Mouse (Mus musculus): ENCODE results near the gene Nrip1. TPM values are rescaled to one million over a fixed set of nuclear protein-coding genes. Genes with fewer than 3 reads are reported as not detected.
A peak's percentile ranks its signal among the peaks of the same experiment; 100 is the strongest.

Gene Nrip1
- polyA plus RNA-seq, 1 experiment from 2014 or later: 35.0 TPM

DNA sequence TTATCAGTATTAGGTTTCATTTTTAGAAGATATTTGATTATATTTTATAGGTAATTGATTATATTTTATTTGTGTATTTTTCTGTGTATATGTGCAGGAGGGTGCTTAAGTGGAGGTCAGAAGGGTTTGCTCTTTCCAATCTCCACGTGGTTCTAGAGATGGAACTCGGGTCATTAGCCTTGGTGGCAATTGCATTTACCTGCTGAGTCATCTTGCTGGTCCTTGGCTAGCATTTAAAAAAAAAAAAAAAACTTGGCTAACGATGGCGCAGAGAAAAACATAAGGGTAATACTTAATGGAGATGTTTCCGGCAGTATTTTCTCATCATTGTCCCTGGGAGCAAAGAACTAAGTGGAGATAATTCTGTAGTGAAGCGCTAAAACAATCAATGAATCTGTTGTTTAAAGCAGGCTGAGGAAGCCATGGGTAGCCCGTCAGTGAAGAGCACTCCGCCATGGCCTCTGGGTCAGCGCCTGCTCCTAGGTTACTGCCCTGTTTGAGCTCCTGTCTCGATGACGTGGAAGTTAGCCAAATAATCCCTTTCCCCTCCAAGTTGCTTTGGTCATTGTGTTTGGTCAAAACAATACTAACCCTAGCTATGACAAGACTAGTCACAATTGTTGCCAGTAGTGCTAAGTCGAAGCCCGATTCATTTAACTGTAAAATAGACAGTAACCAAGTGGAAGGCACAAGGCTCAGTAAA lies 25.8 kb downstream of the Nrip1 start:
- H3K4me2 ChIP-seq: no peak overlapping the region
- H3K9ac ChIP-seq (ENCODE audit: low read depth, low read length): no peak overlapping the region
- H3K4me3 ChIP-seq (ENCODE audit: low read depth, low read length): no peak overlapping the region
- ATAC-seq (replicated peaks; ENCODE audit: low FRiP score) (no peak), DNase-seq (ENCODE audit: low spot score) (no peak)
- H3K9me3 ChIP-seq (ENCODE audit: control insufficient read depth, low read length): no peaks in the 10 kb centered on the region; the same call in 1 of the 2 replicates
- peaks cover 29% of the 10 kb centered on the region for H3K36me3 ChIP-seq (ENCODE audit: control insufficient read depth, insufficient read depth, low read length)
- peaks cover 20% of the 10 kb centered on the region for H3K4me1 ChIP-seq (replicated peaks; ENCODE audit: control insufficient read depth, insufficient read depth, low read length)
- 88% methylated on average over 13 of the region's 13 CpGs for WGBS
- H3K27me3 ChIP-seq (replicated peaks; ENCODE audit: control insufficient read depth, insufficient read depth, low read length): no peaks in the 10 kb centered on the region
- H3K27ac ChIP-seq (ENCODE audit: low read depth, low read length): no peak overlapping the region

GRCm38 (mm10) chr16:76346371-76346770 lies 27.3 kb downstream of the Nrip1 start:
- WGBS: 94% methylated on average over 7 of the region's 7 CpGs
- Histone ChIP-seq H3K4me3 (ENCODE audit: low read depth, low read length) (no peak overlapping the region), H3K9ac (ENCODE audit: low read depth, low read length) (no peak overlapping the region), H3K4me1 (replicated peaks; ENCODE audit: control insufficient read depth, insufficient read depth, low read length) (peaks cover 35% of the 10 kb centered on the region), H3K9me3 (ENCODE audit: control insufficient read depth, low read length) (no peaks in the 10 kb centered on the region; the same call in 1 of the 2 replicates), H3K4me2 (no peak overlapping the region), H3K27ac (ENCODE audit: low read depth, low read length) (no peak overlapping the region), H3K27me3 (replicated peaks; ENCODE audit: control insufficient read depth, insufficient read depth, low read length) (no peaks in the 10 kb centered on the region), H3K36me3 (ENCODE audit: control insufficient read depth, insufficient read depth, low read length) (peaks cover 25% of the 10 kb centered on the region)
- DNase-seq (ENCODE audit: low spot score) (no peak), ATAC-seq (replicated peaks; ENCODE audit: low FRiP score) (no peak)

DNA sequence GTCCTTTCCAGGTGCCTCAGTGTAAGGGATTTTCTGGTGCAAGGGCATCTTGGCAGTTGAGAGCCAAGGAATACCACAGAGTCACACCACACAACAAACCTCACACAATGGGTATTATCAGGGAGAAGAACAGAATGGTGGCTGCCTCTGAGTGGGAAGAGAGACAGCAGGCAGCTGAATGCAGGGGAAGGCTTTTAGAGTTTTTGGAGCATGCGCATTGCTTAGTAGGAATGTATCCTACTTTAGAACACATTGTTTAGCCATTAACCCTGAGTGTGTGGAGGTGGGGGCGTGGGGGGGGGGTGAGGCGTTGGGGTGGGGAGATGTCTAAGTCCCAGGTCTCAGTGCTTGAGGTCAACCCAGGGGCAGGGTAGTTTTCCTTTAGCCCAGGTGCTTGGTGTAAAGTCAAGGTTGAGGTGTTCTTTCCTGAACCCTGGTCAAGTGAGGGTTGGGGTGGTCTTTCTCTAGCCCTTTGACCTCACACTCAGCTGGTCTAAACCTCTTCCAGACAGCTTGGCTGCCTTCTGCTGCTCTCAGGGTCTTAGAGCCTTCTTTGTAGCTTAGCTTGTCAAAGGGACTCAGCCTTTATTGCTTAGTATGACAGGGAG lies 28.8 kb downstream of the Nrip1 start:
- H3K36me3 ChIP-seq (ENCODE audit: control insufficient read depth, insufficient read depth, low read length): peaks cover 20% of the 10 kb centered on the region

DNA sequence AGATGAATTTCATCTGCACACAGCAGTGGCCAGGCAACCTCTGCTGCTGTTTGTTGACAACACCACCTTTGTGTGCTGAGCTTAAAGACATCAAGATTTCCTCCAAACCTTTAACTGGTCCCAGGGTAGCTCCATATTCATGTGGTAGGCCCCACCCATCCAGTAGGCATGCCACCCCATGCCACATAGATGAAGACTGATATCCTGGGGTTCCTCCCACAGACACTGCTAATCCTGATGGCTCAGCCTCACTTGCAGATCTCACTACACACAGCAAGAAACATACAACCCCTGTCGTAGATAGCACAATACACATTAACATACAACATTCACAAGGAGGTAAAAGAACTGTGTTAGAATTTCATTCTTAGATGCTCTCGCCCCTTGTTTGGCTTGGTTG lies 29.6 kb downstream of the Nrip1 start:
- DNase-seq (ENCODE audit: low spot score): no peak
- H3K4me3 ChIP-seq (ENCODE audit: low read depth, low read length): no peak overlapping the region
- H3K9me3 ChIP-seq (ENCODE audit: control insufficient read depth, low read length): no peaks in the 10 kb centered on the region; the same call in 1 of the 2 replicates
- WGBS: 87% methylated on average over 2 of the region's 2 CpGs
- H3K4me1 ChIP-seq (replicated peaks; ENCODE audit: control insufficient read depth, insufficient read depth, low read length): peaks cover 50% of the 10 kb centered on the region
- no peak for ATAC-seq (replicated peaks; ENCODE audit: low FRiP score)
- H3K36me3 ChIP-seq (ENCODE audit: control insufficient read depth, insufficient read depth, low read length): peaks cover 19% of the 10 kb centered on the region
- H3K4me2 ChIP-seq: no peak overlapping the region
- no peak overlapping the region for H3K9ac ChIP-seq (ENCODE audit: low read depth, low read length)
- no peaks in the 10 kb centered on the region for H3K27me3 ChIP-seq (replicated peaks; ENCODE audit: control insufficient read depth, insufficient read depth, low read length)
- H3K27ac ChIP-seq (ENCODE audit: low read depth, low read length): no peak overlapping the region

More for the DNA sequence above, 28.8 kb downstream of the Nrip1 start:
- Histone ChIP-seq H3K4me2 (no peak overlapping the region), H3K27me3 (replicated peaks; ENCODE audit: control insufficient read depth, insufficient read depth, low read length) (no peaks in the 10 kb centered on the region), H3K9ac (ENCODE audit: low read depth, low read length) (no peak overlapping the region), H3K27ac (ENCODE audit: low read depth, low read length) (no peak overlapping the region), H3K9me3 (ENCODE audit: control insufficient read depth, low read length) (no peaks in the 10 kb centered on the region; the same call in 1 of the 2 replicates), H3K4me3 (ENCODE audit: low read depth, low read length) (no peak overlapping the region), H3K4me1 (replicated peaks; ENCODE audit: control insufficient read depth, insufficient read depth, low read length) (peaks cover 46% of the 10 kb centered on the region)
- WGBS: 80% methylated on average over 3 of the region's 3 CpGs
- ATAC-seq (replicated peaks; ENCODE audit: low FRiP score) (no peak), DNase-seq (ENCODE audit: low spot score) (no peak)

DNA sequence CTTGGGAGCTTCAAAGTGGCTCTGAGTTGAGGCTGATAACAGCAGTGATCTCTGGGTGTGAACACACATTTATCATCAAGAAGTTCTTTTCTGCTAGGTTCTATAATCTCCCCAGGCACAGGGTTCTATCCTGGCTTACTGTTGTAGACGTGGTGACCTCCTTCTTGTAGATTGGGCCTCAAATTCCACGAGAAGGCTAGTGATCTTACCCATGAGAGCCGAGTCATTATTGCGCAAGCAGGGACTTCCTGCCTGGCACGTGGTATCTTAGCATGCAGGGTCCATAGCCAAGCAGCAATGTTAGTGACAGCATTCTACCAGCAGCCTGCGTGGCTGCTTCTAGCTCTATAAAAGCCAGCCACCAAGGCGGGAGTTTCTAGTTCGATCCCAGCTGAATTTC lies 32.0 kb downstream of the Nrip1 start:
- no peak for DNase-seq (ENCODE audit: low spot score)
- 46% methylated on average over 8 of the region's 8 CpGs for WGBS
- H3K4me1 ChIP-seq (replicated peaks; ENCODE audit: control insufficient read depth, insufficient read depth, low read length): peaks cover 50% of the 10 kb centered on the region

DNA sequence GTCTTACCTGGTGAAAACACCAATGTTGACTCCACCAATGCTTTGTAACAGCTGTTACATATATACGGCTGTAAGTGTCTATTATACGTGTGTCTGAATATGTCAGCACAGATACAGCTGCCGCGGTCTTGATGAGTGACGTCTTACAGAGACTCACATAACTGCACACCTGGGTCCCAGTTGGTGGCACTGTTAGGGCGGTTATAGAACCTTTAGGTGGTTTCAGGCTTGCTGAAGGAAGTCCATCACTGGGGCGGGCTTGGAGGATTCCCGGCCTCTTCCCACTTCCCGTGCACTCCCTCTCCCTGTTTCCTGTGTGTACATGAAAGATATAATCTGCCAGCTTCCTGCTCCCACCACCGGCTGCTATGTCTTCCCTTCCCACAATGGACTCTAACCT lies 34.4 kb downstream of the Nrip1 start:
- no peak overlapping the region for H3K4me3 ChIP-seq (ENCODE audit: low read depth, low read length)
- peaks cover 49% of the 10 kb centered on the region for H3K4me1 ChIP-seq (replicated peaks; ENCODE audit: control insufficient read depth, insufficient read depth, low read length)
- H3K27ac ChIP-seq (ENCODE audit: low read depth, low read length): no peak overlapping the region
- no peaks in the 10 kb centered on the region; the same call in 1 of the 2 replicates for H3K9me3 ChIP-seq (ENCODE audit: control insufficient read depth, low read length)
- no peak for DNase-seq (ENCODE audit: low spot score)
- no peak overlapping the region for H3K9ac ChIP-seq (ENCODE audit: low read depth, low read length)
- no peak for ATAC-seq (replicated peaks; ENCODE audit: low FRiP score)
- H3K4me2 ChIP-seq: no peak overlapping the region
- 71% methylated on average over 10 of the region's 10 CpGs for WGBS
- no peaks in the 10 kb centered on the region for H3K27me3 ChIP-seq (replicated peaks; ENCODE audit: control insufficient read depth, insufficient read depth, low read length)
- H3K36me3 ChIP-seq (ENCODE audit: control insufficient read depth, insufficient read depth, low read length): peaks cover 10% of the 10 kb centered on the region

More for the DNA sequence above, 32.0 kb downstream of the Nrip1 start:
- Histone ChIP-seq H3K36me3 (ENCODE audit: control insufficient read depth, insufficient read depth, low read length) (peaks cover 16% of the 10 kb centered on the region), H3K4me3 (ENCODE audit: low read depth, low read length) (no peak overlapping the region), H3K9ac (ENCODE audit: low read depth, low read length) (peak overlapping the region; percentile 13; the same call in 1 of the 2 replicates), H3K4me2 (no peak overlapping the region; the same call in 1 of the 2 replicates), H3K9me3 (ENCODE audit: control insufficient read depth, low read length) (no peaks in the 10 kb centered on the region; the same call in 1 of the 2 replicates), H3K27me3 (replicated peaks; ENCODE audit: control insufficient read depth, insufficient read depth, low read length) (no peaks in the 10 kb centered on the region), H3K27ac (ENCODE audit: low read depth, low read length) (peak overlapping the region; percentile 94)
- ATAC-seq (replicated peaks; ENCODE audit: low FRiP score): peak; percentile 91

GRCm38 (mm10) chr16:76337351-76337750 lies 36.3 kb downstream of the Nrip1 start:
- no peak for DNase-seq (ENCODE audit: low spot score)
- H3K4me2 ChIP-seq: no peak overlapping the region
- no peaks in the 10 kb centered on the region for H3K9me3 ChIP-seq (ENCODE audit: control insufficient read depth, low read length)
- no peak overlapping the region for H3K27ac ChIP-seq (ENCODE audit: low read depth, low read length)
- peaks cover 4% of the 10 kb centered on the region; the same call in 1 of the 2 replicates for H3K36me3 ChIP-seq (ENCODE audit: control insufficient read depth, insufficient read depth, low read length)
- ATAC-seq (replicated peaks; ENCODE audit: low FRiP score): no peak
- peaks cover 36% of the 10 kb centered on the region for H3K4me1 ChIP-seq (replicated peaks; ENCODE audit: control insufficient read depth, insufficient read depth, low read length)
- 87% methylated on average over 7 of the region's 7 CpGs for WGBS
- H3K9ac ChIP-seq (ENCODE audit: low read depth, low read length): no peak overlapping the region
- H3K27me3 ChIP-seq (replicated peaks; ENCODE audit: control insufficient read depth, insufficient read depth, low read length): no peaks in the 10 kb centered on the region
- H3K4me3 ChIP-seq (ENCODE audit: low read depth, low read length): no peak overlapping the region

DNA sequence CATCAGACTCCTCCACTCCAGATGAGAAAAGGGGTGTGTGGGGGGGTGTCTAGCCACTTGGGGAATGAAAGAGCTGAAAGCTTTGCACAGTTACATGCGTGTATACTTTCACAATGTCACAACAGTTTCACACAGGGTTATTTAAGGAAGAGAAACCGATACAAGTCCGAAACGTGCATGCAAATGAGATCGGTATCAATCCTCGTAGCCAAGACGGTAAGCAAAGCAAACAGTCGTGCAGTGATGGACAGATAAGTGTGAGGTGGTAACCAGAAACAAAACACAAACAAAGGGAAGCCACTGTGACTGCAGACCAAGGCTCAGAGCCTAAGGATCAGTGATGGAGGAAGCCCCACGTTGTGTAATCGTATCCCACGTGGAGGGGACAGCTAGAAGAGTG lies 36.7 kb downstream of the Nrip1 start:
- no peaks in the 10 kb centered on the region for H3K27me3 ChIP-seq (replicated peaks; ENCODE audit: control insufficient read depth, insufficient read depth, low read length)
- H3K4me3 ChIP-seq (ENCODE audit: low read depth, low read length): no peak overlapping the region
- no peak overlapping the region for H3K9ac ChIP-seq (ENCODE audit: low read depth, low read length)
- no peak overlapping the region for H3K27ac ChIP-seq (ENCODE audit: low read depth, low read length)
- no peaks in the 10 kb centered on the region for H3K9me3 ChIP-seq (ENCODE audit: control insufficient read depth, low read length)
- peaks cover 32% of the 10 kb centered on the region for H3K4me1 ChIP-seq (replicated peaks; ENCODE audit: control insufficient read depth, insufficient read depth, low read length)
- WGBS: 79% methylated on average over 11 of the region's 11 CpGs
- DNase-seq (ENCODE audit: low spot score) (no peak), ATAC-seq (replicated peaks; ENCODE audit: low FRiP score) (no peak)
- peaks cover 4% of the 10 kb centered on the region; the same call in 1 of the 2 replicates for H3K36me3 ChIP-seq (ENCODE audit: control insufficient read depth, insufficient read depth, low read length)
- no peak overlapping the region for H3K4me2 ChIP-seq

All from liver, embryonic 11.5 days (tissue).